Mouse (Mus musculus) forelimb bud, embryonic 11.5 days (tissue): Measurements from ENCODE around the gene P2ry10b.

Source experiments
- DNase-seq: peaks from one replicate; pipeline ENCODE4 v3.0.0-alpha.2; 2012; ENCODE audit warnings: low read depth, low spot score

Gene P2ry10b

DNA sequence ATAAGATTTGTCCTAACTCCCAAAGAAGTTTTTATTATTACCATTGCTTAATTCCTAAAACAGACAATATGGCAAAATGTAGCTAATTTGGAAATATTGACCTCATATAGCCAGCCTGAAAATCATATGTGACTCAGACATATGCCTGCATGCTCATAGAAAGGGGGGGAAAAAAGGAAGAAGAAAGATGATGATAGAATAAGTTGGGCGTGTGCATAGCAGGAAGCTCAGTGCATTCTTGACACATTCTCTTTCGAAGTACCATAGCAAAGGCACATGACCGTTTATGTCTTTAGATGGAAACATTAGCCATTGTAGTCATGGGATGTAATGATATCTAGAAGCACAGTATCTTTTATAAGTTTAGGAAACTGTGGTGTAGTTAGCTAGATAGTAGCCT is at the start of gene P2ry10b:
P2ry10b (plus strand) TSS at position 247 of the 400 bp plus-strand sequence.
- no peak for DNase-seq

DNA sequence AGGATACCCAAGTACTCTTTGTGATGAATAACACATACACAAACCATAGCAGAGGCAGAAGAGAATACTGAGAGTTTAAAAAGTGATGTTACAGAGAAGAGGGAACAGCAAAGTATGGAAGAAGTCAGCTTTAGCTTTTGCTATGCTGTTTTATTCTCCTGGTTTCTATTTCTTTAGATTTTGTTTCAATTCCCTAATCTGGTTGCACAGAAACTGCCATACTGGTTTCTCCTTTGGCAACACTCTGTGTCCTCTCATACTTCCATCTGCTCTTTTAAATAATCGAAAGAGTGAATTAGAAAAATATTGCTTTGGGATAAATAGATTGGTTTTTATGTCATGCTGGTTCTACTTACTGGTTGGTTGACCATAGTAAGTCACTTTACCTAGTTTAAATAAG is 32.4 kb upstream of the P2ry10b start:
- no peak for DNase-seq

DNA sequence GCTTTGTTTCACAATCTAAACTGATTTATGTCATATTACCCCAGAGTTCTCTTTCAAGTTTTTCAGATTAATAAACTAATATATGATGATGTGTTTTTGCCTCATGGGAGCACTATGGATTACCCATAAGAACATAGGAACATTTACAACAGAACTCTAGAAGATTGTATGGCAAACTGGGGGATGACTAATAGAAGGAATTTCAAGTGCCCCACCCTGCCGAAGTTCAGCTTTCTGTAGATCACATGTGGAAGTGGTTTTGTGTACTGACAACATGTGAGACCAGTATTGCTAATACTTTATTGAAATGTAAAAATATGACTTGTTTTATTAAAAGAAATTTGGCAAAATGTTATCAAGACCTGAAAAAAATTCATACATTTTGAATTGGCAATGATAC is 31.7 kb upstream of the P2ry10b start:
- DNase-seq, result no peak

DNA sequence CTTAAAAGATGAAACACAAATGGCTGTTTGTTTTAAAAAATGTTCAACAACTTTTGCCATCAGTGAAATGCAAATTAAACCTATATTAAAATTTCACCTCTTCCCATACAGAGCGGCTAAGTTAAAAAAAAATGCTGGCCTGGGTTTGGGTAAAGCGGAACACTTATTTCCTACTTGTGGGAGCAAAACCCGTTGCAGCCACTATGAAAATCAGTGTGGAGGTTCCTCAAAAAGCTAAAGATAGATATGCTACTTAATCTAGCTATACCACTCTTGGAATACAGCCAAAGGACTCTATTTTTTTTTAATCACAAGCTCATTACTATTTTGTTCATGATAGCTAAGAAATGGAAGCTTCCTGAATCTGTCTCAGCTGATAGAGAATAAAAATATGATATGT is 5.5 kb upstream of the P2ry10b start:
- no peak for DNase-seq

DNA sequence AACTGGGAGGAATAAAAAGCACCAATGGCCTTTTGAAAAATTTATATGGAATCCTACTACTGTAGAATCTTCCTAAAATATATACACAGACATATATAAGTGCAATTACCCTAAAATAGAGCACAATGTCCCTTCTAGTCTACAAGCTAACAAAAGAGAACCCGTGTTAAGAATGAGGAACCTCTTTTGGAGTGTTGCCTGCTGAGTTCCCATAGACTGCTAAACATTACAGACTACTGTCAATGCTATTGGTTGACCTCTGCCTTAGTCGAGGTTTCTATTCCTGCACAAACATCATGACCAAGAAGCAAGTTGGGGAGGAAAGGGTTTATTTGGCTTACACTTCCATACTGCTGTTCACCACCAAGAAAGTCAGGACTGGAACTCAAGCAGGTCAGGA is 4.8 kb upstream of the P2ry10b start:
- DNase-seq, result no peak

DNA sequence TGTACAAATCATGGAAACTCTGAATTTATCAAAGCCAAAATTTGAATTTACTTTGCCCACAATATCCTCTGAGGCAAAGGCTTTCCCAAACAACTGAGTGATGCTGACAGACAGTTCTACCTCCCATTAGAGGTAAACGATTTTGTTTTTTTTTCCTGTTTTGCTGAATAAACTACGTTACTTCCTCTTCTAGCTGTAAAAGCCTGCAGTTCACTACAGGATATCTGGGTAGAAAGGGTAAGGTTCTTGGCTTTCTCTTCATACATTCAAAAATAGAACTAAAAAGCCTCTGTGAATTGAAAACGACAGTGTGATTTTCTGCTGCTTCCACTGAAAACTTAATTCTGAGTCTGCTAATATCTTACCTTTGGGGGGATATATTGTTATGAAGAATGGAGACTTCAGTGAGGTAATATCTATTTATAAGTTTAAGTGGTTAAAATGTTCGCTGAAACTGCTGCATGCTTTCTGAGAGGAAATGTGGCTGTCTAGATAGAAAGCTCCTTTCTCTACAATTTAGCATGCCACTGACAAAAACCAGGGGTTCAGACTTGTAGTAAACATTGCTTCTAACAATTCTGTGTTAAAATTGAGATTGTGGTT is 765 bp downstream of the P2ry10b start:
- DNase-seq, result no peak

DNA sequence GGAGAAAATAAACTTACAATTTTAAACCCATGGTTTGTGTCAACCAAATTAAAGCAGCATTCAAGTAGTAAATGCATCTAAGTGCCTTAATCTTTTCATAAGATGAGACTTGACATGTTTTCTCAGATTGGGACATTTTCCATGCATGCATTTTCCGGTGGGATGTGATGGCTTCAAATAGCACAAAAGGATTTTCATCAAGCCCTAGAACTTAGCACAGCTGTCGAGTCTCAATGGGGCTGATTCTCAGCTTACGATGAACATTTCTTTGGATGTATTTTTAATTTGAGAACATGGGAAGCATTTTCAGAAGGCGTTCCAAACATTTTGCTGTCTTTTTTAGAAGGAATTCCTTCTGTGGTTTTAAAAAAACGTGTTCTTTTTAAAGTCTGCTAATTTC is 1.3 kb downstream of the P2ry10b start:
- no peak for DNase-seq

DNA sequence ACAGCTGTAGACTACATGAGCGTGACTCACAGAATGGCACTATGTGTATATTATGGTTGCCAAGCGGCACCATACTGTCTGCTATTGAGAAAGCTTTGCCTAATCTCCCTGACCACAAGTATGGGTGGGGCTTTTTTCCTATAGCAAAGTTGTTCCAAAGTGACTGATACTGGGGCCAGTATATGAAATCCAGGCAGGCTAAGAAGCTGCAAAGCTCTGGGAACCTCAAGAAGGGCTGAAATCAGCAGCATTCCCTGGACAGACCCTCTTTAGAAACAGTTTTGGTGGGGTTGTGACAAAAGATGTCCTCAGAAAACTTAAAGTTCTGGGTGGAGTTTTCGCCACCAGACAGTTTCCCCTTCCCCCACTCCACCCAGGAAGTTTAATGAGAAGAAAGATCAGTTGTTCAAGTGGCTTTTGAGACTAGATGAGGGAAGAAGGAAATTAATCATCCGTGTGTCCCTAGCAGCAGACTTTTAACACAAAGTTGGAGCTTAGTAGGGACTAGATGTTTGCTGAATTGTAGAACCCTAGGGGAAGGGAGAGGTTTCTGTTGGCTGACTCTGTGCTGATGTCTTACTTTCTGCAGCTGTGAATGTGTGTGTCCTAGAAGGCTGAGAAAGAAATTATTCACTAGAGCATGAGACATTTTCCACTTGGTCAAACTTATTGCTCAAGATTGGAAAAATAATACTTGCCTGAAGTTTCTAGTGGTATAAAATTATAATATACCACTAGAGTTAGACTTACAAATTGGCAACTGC is 2.2 kb downstream of the P2ry10b start:
- no peak for DNase-seq

DNA sequence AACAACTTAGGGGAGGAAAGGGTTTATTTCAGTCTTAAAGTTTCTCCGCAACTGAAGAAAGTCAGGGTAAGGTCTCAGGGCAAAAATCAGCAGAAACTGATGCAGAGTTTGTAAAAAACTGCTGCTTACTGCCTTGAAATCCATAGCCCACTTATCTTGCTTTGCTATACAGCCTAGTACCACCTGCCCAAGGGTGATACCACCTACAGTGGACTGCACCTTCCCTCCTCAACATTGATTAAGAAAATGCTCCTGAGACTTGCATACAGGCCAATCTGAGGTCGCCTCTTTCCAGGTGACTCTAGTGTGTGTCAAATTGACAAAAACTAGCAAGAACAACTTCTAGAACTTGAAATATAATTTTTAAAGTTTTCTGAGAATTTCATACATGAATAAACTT is 7.3 kb downstream of the P2ry10b start:
- no peak for DNase-seq

DNA sequence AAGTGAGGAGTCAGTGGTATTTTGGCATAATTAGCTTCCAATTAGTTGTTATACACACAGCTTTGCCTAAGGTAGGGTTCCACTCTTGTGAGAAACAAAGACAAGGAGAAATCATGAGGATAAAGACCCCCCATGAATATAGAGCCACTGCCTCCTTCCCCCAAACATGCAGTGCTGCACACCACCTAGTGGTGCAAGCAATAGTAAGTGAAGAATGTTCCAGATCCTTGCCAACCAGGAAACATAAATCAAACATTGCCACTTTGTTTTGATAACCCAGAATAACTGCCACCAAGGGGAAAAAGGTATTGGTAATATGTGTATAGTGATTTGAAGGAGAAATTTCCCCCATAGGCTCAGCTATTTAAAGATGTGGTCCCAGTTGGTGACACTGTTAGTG is 11.8 kb downstream of the P2ry10b start:
- no peak for DNase-seq

DNA sequence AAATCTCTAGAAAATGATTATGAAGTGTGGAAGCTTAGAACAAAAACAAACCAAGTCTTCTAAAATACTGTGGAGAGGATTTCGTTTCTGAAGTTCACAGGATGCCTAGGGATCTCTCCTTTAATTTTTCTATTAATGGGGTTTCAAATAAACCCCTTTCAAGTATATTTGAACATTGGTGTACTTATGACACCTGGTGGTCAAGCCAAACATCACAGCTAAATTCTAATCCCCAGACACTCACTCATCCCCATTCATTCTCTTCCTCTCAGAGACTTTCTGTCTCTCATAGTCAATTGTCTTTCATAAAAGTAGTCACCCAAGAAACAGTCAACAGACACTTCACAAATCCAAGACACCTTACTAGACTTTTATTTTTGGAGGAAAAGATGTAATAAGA is 19.6 kb downstream of the P2ry10b start:
- DNase-seq, result peak; percentile 25

DNA sequence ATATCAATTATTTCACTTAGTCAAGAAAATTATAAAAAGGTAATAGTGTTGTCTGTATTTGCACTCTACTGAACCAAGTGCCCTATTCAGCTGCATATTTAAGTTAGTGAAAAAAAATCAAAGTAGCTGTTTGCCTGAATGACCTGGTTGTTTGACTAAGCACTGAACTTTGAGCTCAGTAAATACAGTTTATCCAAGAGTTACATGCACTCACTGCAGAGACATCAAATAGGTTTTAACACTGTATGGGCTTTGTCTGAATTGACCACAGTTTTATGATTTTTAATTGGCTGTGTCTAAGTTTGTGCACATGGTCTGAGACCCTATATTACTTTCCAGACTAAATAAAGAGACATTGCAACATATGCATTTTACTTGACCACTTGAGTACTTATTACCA is 20.4 kb downstream of the P2ry10b start:
- DNase-seq, result no peak

DNA sequence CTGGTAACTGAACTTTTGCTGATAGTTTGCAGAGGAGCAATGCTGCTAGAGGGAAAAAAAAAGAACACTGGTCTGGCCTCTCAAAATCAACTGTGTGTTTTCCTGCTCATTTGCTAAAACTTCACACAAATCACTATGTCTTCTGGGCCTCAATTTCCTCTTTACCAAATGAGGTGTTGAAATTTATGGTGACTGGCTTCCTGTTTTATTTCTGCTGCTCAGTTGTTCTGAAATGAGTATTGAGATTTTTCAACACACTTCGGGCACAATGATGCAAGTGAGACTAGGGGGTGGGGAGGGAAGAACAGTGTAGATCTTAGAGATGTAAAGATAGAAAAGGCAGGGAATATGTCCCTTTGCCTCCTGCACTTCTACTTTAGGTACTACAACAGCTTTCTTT is 30.0 kb downstream of the P2ry10b start:
- no peak for DNase-seq

DNA sequence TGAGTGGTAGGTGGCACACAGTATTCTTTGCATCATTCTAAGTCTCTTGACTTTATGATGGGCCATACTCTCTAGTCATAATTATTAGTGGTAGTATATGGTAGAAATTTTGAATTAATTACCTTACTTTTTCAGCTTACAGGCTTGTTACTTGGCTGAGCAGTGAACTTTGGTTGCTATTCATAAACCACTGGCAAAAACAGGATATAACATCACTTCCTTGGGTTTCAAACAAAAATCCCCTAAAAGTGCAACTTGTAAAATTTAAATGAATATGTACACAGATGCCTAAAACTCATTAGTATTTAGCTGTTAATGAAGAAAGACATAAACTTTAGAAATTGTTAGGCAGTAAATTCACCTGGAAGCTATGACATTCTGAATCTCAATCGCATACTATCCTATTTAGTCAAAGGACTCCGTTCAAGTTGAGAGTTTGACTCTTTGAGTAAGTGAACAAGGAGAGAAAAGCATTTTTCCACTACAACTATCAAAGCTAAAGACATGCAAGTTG is 68.9 kb downstream of the P2ry10b start:
- DNase-seq, result no peak
